Mouse (Mus musculus) CH12.LX (cell line): ENCODE measurements around the gene Cisd3. TPM values are rescaled to one million over a fixed set of nuclear protein-coding genes. Genes with fewer than 3 reads are reported as not detected.
"Not testable (repeated sequence)": the region's sequence is repeated elsewhere in the genome, so short reads cannot be mapped to it uniquely, and the experiment has no call there.

Experiments
- DNase-seq: peaks from one replicate; pipeline ENCODE4 v3.0.0-alpha.2; 2013; ENCODE audit errors: extremely low read depth
- H3K27ac ChIP-seq: 2 replicates; pipeline ENCODE4 v1.5.1; 2012; ENCODE audit warnings: low read depth, mild to moderate bottlenecking, control low read depth, moderate library complexity; ENCODE audit not compliant: insufficient read depth
- H3K27me3 ChIP-seq: replicated peaks from 2 replicates; pipeline ENCODE3; 2012; ENCODE audit warnings: inconsistent platforms
- H3K36me3 ChIP-seq, 2 experiments: replicated peaks in 1 of 2; 2 replicates each; pipeline versions ENCODE3 to v1.6.1; 2012; ENCODE audit warnings: inconsistent platforms in 1 of 2, low read length in 1 of 2, mild to moderate bottlenecking in 1 of 2, mixed read lengths in 1 of 2, moderate library complexity in 1 of 2; ENCODE audit not compliant: control insufficient read depth in 1 of 2, insufficient read depth in 1 of 2
- H3K4me1 ChIP-seq, 2 experiments: 2 replicates each; pipeline ENCODE4 v1.6.1; 2012; ENCODE audit warnings: inconsistent platforms in 1 of 2, moderate library complexity in 1 of 2; ENCODE audit not compliant: insufficient read depth in 2 of 2, control insufficient read depth in 1 of 2
- H3K4me2 ChIP-seq: 2 replicates; pipeline ENCODE4 v1.6.1; 2012; ENCODE audit warnings: low read depth, mild to moderate bottlenecking, control low read depth; ENCODE audit not compliant: poor library complexity, insufficient read depth, severe bottlenecking
- H3K4me3 ChIP-seq, 3 experiments: fragments of 150-350 bp in 1 of 3; sonication (generic) in 1 of 3; replicated peaks in 1 of 3; 2 replicates each; pipeline versions ENCODE3 to v1.5.1; 2011 to 2012; ENCODE audit warnings: low read depth in 2 of 3, low read length in 2 of 3, mild to moderate bottlenecking in 2 of 3, moderate library complexity in 2 of 3, control low read depth in 1 of 3, improper control_type of control experiment in 1 of 3, inconsistent platforms in 1 of 3, mixed read lengths in 1 of 3; ENCODE audit not compliant: poor library complexity in 1 of 3
- H3K79me2 ChIP-seq: replicated peaks from 2 replicates; pipeline ENCODE4 v1.6.1; 2012; ENCODE audit warnings: mild to moderate bottlenecking, moderate library complexity; ENCODE audit not compliant: control insufficient read depth, poor library complexity, insufficient read depth, severe bottlenecking; ENCODE audit errors: extremely low read depth
- H3K9ac ChIP-seq: 2 replicates; pipeline ENCODE4 v1.6.1; 2012; ENCODE audit warnings: low read depth, mild to moderate bottlenecking, control low read depth, moderate library complexity; ENCODE audit not compliant: insufficient read depth
- H3K9me3 ChIP-seq: replicated peaks from 2 replicates; pipeline ENCODE3; 2012; ENCODE audit warnings: low read length, inconsistent platforms, mixed read lengths
- BHLHE40 ChIP-seq: IDR thresholded peaks from 2 replicates; pipeline ENCODE4 v1.6.1; 2011; ENCODE audit warnings: mild to moderate bottlenecking, low read depth, low read length, improper control_type of control experiment
- ELF1 ChIP-seq: IDR thresholded peaks from 2 replicates; pipeline ENCODE4 v1.6.1; 2014; ENCODE audit warnings: low read depth, mild to moderate bottlenecking, inconsistent platforms, low read length, improper control_type of control experiment
- EP300 ChIP-seq: IDR thresholded peaks from 2 replicates; pipeline ENCODE4 v1.6.1; 2011; ENCODE audit warnings: low read length, improper control_type of control experiment
- MAX ChIP-seq: IDR thresholded peaks from 2 replicates; pipeline ENCODE4 v1.6.1; 2011; ENCODE audit warnings: low read length, improper control_type of control experiment
- MAZ ChIP-seq: IDR thresholded peaks from 2 replicates; pipeline ENCODE4 v1.6.1; 2012; ENCODE audit warnings: low read depth, mild to moderate bottlenecking, inconsistent platforms, low read length, improper control_type of control experiment, moderate library complexity
- MXI1 ChIP-seq: IDR thresholded peaks from 2 replicates; pipeline ENCODE4 v1.6.1; 2011; ENCODE audit warnings: mild to moderate bottlenecking, low read depth, low read length, improper control_type of control experiment
- MYC ChIP-seq: IDR thresholded peaks from 2 replicates; pipeline ENCODE4 v1.6.1; 2011; ENCODE audit warnings: low read depth, mild to moderate bottlenecking, improper control_type of control experiment, low read length
- NELFE ChIP-seq: IDR thresholded peaks from 2 replicates; pipeline ENCODE4 v1.6.1; 2011; ENCODE audit warnings: low read depth, low read length, improper control_type of control experiment
- SIN3A ChIP-seq: IDR thresholded peaks from 2 replicates; pipeline ENCODE4 v1.6.1; 2012; ENCODE audit warnings: low read length, improper control_type of control experiment, inconsistent platforms
- TBP ChIP-seq: conservative IDR thresholded peaks from 2 replicates; pipeline ENCODE4 v1.6.1; 2011; ENCODE audit warnings: low read depth, low read length, improper control_type of control experiment
- TCF12 ChIP-seq: IDR thresholded peaks from 2 replicates; pipeline ENCODE4 v1.6.1; 2014; ENCODE audit warnings: low read depth, mild to moderate bottlenecking, inconsistent platforms, low read length, improper control_type of control experiment
- ZKSCAN1 ChIP-seq: IDR thresholded peaks from 2 replicates; pipeline ENCODE4 v1.6.1; 2012; ENCODE audit warnings: low read depth, inconsistent platforms, low read length, improper control_type of control experiment, borderline replicate concordance
- ZMIZ1 ChIP-seq: IDR thresholded peaks from 2 replicates; pipeline ENCODE4 v1.6.1; 2012; ENCODE audit warnings: low read depth, mild to moderate bottlenecking, inconsistent platforms, low read length, improper control_type of control experiment
- ZNF384 ChIP-seq: IDR thresholded peaks from 2 replicates; pipeline ENCODE4 v1.6.1; 2012; ENCODE audit warnings: low read depth, low read length, improper control_type of control experiment, inconsistent platforms
- dilution Hi-C: fragments of 300-500 bp; cut with MboI; formaldehyde crosslinking; loops from 2 replicates; pipeline ENCODE4 v1.14.3; 2020; ENCODE audit warnings: low sequenced_read_pairs; ENCODE audit not compliant: extremely low pct_unique_long_range_greater_than_20kb, extremely low pct_ligation_motif_present
- in situ Hi-C: fragments of 300-500 bp; cut with MboI; formaldehyde crosslinking; loops from 3 replicates; pipeline ENCODE4 v1.14.3; 2019; ENCODE audit warnings: low sequenced_read_pairs, low pct_ligation_motif_present, low pct_unique_long_range_greater_than_20kb, mixed read lengths
- polyA plus RNA-seq: library from polyadenylated mRNA; unstranded; fragments of >175 nt; gene quantifications from 2 replicates; pipeline ENCODE4 v1.2.1, GENCODE M21; 2012; ENCODE audit warnings: low read depth; ENCODE audit not compliant: insufficient read length
- total RNA-seq, 2 experiments: library from RNA; depleted of rRNA; stranded (reverse); fragments of 300-350 nt in 1 of 2; fragments of >200 nt in 1 of 2; gene quantifications; 2 replicates each; pipeline ENCODE4 v1.2.3; 2012 to 2014

Cisd3 gene
- total and polyA plus RNA-seq, 3 experiments = 66.1 to 221 (median 141) TPM

GRCm38 (mm10) chr11:97657184-97657945 lies 28.3 kb upstream of the Cisd3 start:
- no peak for DNase-seq
- Histone ChIP-seq H3K27me3 (no peaks in the 10 kb centered on the region), H3K27ac (peak overlapping the region; percentile 72), H3K9me3 (peaks cover 7% of the 10 kb centered on the region), H3K36me3 (peaks cover 17 to 47% of the 10 kb centered on the region in 2 experiments), H3K79me2 (peaks cover 5% of the 10 kb centered on the region; the same call in 1 of the 2 replicates), H3K4me1 (peaks cover 17 to 52% of the 10 kb centered on the region in 2 experiments), H3K9ac (peak overlapping the region; percentile 15), H3K4me2 (peak overlapping the region; percentile 19), H3K4me3 (peak overlapping the region in 2 of 3 experiments; percentile 1 to 33)
- in situ Hi-C loops = no loop called here
- dilution Hi-C loops = no loop called here
- TF ChIP-seq EP300 = no peak
- TF ChIP-seq SIN3A = peak; percentile 45; the same call in 1 of the 2 replicates
- no peak for TF ChIP-seq BHLHE40
- no peak for TF ChIP-seq MAX
- TF ChIP-seq ELF1 = 0 out of 2 replicates have a peak, but pooled peaks have one; percentile 23
- no peak for TF ChIP-seq ZKSCAN1
- TF ChIP-seq MYC = no peak
- TF ChIP-seq ZMIZ1 = no peak
- no peak for TF ChIP-seq MAZ
- peak; percentile 54; the same call in 1 of the 2 replicates for TF ChIP-seq MXI1
- no peak for TF ChIP-seq NELFE
- 0 out of 2 replicates have a peak, but pooled peaks have one; percentile 13 for TF ChIP-seq TCF12

- H3K79me2 ChIP-seq = not testable (repeated sequence)
- Histone ChIP-seq H3K4me3 (peak overlapping the region; percentile 5 to 88 (median 82)), H3K27ac (peak overlapping the region; percentile 98)
Observed at GRCm38 (mm10) chr11:97657967-97658366, 27.7 kb upstream of the Cisd3 start.

More at GRCm38 (mm10) chr11:97657967-97658366, 27.7 kb upstream of the Cisd3 start:
- peak overlapping the region; percentile 87 for H3K4me2 ChIP-seq
- H3K27me3 ChIP-seq, dilution Hi-C loops, H3K9me3 ChIP-seq, in situ Hi-C loops: not testable (repeated sequence)
- DNase-seq = peak; percentile 56
- peaks cover 17 to 47% of the 10 kb centered on the region in 2 experiments for H3K36me3 ChIP-seq
- TF ChIP-seq TBP = 0 out of 2 replicates have a peak, but pooled peaks have one; percentile 26
- TF ChIP-seq ZNF384 = peak; percentile 94
- peak overlapping the region; percentile 82; the same call in 1 of the 2 replicates for H3K9ac ChIP-seq
- peaks cover 17 to 48% of the 10 kb centered on the region in 2 experiments for H3K4me1 ChIP-seq
